Comparison of ENCODE assay signal across 16 mouse cellular contexts in genomic region chr8:77340046-77340747, GRCm38 (mm10).
A peak's percentile ranks its signal among the peaks of the same experiment; 100 is the strongest.
DNase-seq lines count a peak whose midpoint lies in the region; ATAC-seq and TF ChIP-seq lines count a peak whose summit lies in the region.
"Had no signal": no experiment of that assay in that cellular context is flagged by ENCODE, and none has a peak within 500 bp of the region (broad histone marks: within the 10 kb centered on the region; RNA-seq: fewer than 3 reads in every experiment).

No protein-coding gene starts in this region.

- H3K4me3 ChIP-seq in forebrain, embryonic 16.5 days (replicated peaks; ENCODE audit: low read length) = no peak overlapping the region
- no peak overlapping the region for H3K4me3 ChIP-seq in forebrain, embryonic 12.5 days (replicated peaks)
- no peak overlapping the region for H3K4me3 ChIP-seq in embryonic facial prominence, embryonic 11.5 days (ENCODE audit: low read depth, low read length)
- no peak overlapping the region for H3K4me3 ChIP-seq in hindbrain, embryonic 15.5 days
- H3K4me3 ChIP-seq in midbrain, embryonic 13.5 days (replicated peaks) = no peak overlapping the region
- H3K4me3 ChIP-seq in cerebellum, adult 2 months (replicated peaks; ENCODE audit: insufficient read depth, low read depth, low read length) = no peak overlapping the region
- H3K4me3 ChIP-seq: erythroblast, embryonic 14.5 days; heart, embryonic 10.5 days had no signal

- 0 out of 2 replicates have a peak, but pooled peaks have one; percentile 23 for ATAC-seq in forebrain, embryonic 16.5 days
- no peak; the same call in 1 of the 2 replicates for ATAC-seq in forebrain, embryonic 12.5 days (ENCODE audit: low FRiP score)
- ATAC-seq in embryonic facial prominence, embryonic 11.5 days (replicated peaks; ENCODE audit: insufficient number of reproducible peaks, low FRiP score, low TSS enrichment, low read depth) = no peak; the same call in 1 of the 2 replicates
- ATAC-seq in hindbrain, embryonic 15.5 days (ENCODE audit: low FRiP score, low read depth) = peak; percentile 46; the same call in 1 of the 2 replicates
- peak; percentile 66 for ATAC-seq in midbrain, embryonic 13.5 days

- TF ChIP-seq CTCF in cerebellum, adult 2 months (IDR thresholded peaks at IDR 0.05; ENCODE audit: borderline replicate concordance, insufficient read depth, low read depth, low read length) = no peak

- H3K9ac ChIP-seq in forebrain, embryonic 16.5 days (replicated peaks; ENCODE audit: low read depth, low read length) = no peak overlapping the region
- H3K9ac ChIP-seq in forebrain, embryonic 12.5 days = no peak overlapping the region
- no peak overlapping the region for H3K9ac ChIP-seq in embryonic facial prominence, embryonic 11.5 days (replicated peaks; ENCODE audit: low read length)
- no peak overlapping the region for H3K9ac ChIP-seq in hindbrain, embryonic 15.5 days
- H3K9ac ChIP-seq in midbrain, embryonic 13.5 days (replicated peaks) = no peak overlapping the region

- WGBS in forebrain, embryonic 16.5 days = 50% methylated on average over 6 of the region's 6 CpGs
- WGBS in forebrain, embryonic 12.5 days = 62% methylated on average over 6 of the region's 6 CpGs
- 87% methylated on average over 6 of the region's 6 CpGs for WGBS in embryonic facial prominence, embryonic 11.5 days
- WGBS in hindbrain, embryonic 15.5 days = 27% methylated on average over 6 of the region's 6 CpGs
- 40% methylated on average over 6 of the region's 6 CpGs for WGBS in midbrain, embryonic 13.5 days
- 49% methylated on average over 6 of the region's 6 CpGs for WGBS in cerebellum, adult 2 months

- H3K4me2 ChIP-seq in forebrain, embryonic 16.5 days (ENCODE audit: low read length) = no peak overlapping the region
- H3K4me2 ChIP-seq in forebrain, embryonic 12.5 days = no peak overlapping the region
- no peak overlapping the region for H3K4me2 ChIP-seq in embryonic facial prominence, embryonic 11.5 days (ENCODE audit: low read depth, low read length)
- H3K4me2 ChIP-seq in hindbrain, embryonic 15.5 days = no peak overlapping the region
- no peak overlapping the region for H3K4me2 ChIP-seq in midbrain, embryonic 13.5 days (replicated peaks)

- H3K27ac ChIP-seq in forebrain, embryonic 16.5 days (ENCODE audit: low read length) = no peak overlapping the region
- H3K27ac ChIP-seq in forebrain, embryonic 12.5 days = no peak overlapping the region
- 0 out of 2 replicates have a peak overlapping the region, but pooled peaks have one; percentile 52 for H3K27ac ChIP-seq in embryonic facial prominence, embryonic 11.5 days (replicated peaks; ENCODE audit: low read depth, low read length)
- no peak overlapping the region for H3K27ac ChIP-seq in hindbrain, embryonic 15.5 days (replicated peaks)
- no peak overlapping the region for H3K27ac ChIP-seq in midbrain, embryonic 13.5 days
- H3K27ac ChIP-seq in cerebellum, adult 2 months (ENCODE audit: insufficient read depth, low read length) = no peak overlapping the region
- H3K27ac ChIP-seq: heart, embryonic 10.5 days had no signal

- DNase-seq in embryonic facial prominence, embryonic 11.5 days (ENCODE audit: low spot score) = no peak
- DNase-seq in cerebellum, adult 2 months = no peak
- no peak for DNase-seq in urinary bladder, adult 2 months (ENCODE audit: low spot score)
- no peak for DNase-seq in frontal cortex, adult 2 months (ENCODE audit: extremely low spot score in 1 of 2, low spot score in 1 of 2)
- DNase-seq: cerebellum, adult 8-10 months; gastrocnemius, postnatal 10 days; lung, postnatal 4 days; retina, postnatal 1 day; spleen, adult 18-20 months had no signal

- H3K9me3 ChIP-seq in forebrain, embryonic 16.5 days (ENCODE audit: control insufficient read depth, low read length) = no peaks in the 10 kb centered on the region
- H3K9me3 ChIP-seq in forebrain, embryonic 12.5 days = no peaks in the 10 kb centered on the region
- H3K9me3 ChIP-seq in embryonic facial prominence, embryonic 11.5 days (replicated peaks; ENCODE audit: control insufficient read depth, low read length) = no peaks in the 10 kb centered on the region
- no peaks in the 10 kb centered on the region for H3K9me3 ChIP-seq in hindbrain, embryonic 15.5 days
- H3K9me3 ChIP-seq in midbrain, embryonic 13.5 days = no peaks in the 10 kb centered on the region
- H3K9me3 ChIP-seq: G1E; heart, embryonic 10.5 days had no signal

- TF ChIP-seq POLR2A in cerebellum, adult 2 months (IDR thresholded peaks at IDR 0.05; ENCODE audit: borderline replicate concordance, insufficient read depth, low read length) = no peak

- H3K4me1 ChIP-seq in forebrain, embryonic 16.5 days (replicated peaks; ENCODE audit: control insufficient read depth, insufficient read depth, low read length) = no peaks in the 10 kb centered on the region; the same call in 1 of the 2 replicates
- H3K4me1 ChIP-seq in forebrain, embryonic 12.5 days = peaks cover 24% of the 10 kb centered on the region
- H3K4me1 ChIP-seq in embryonic facial prominence, embryonic 11.5 days (ENCODE audit: control insufficient read depth, insufficient read depth, low read length) = peaks cover 5% of the 10 kb centered on the region; the same call in 1 of the 2 replicates
- H3K4me1 ChIP-seq in hindbrain, embryonic 15.5 days (replicated peaks) = 0 out of 2 replicates have a peak, but pooled peaks cover 3% of the 10 kb centered on the region
- H3K4me1 ChIP-seq in midbrain, embryonic 13.5 days (replicated peaks) = peaks cover 20% of the 10 kb centered on the region
- H3K4me1 ChIP-seq in cerebellum, adult 2 months (ENCODE audit: control insufficient read depth, insufficient read depth, low read length) = peaks cover 3% of the 10 kb centered on the region

- H3K36me3 ChIP-seq in forebrain, embryonic 16.5 days (ENCODE audit: control insufficient read depth, insufficient read depth) = no peaks in the 10 kb centered on the region
- 0 out of 2 replicates have a peak, but pooled peaks cover 3% of the 10 kb centered on the region for H3K36me3 ChIP-seq in forebrain, embryonic 12.5 days (replicated peaks)
- no peaks in the 10 kb centered on the region for H3K36me3 ChIP-seq in embryonic facial prominence, embryonic 11.5 days (replicated peaks; ENCODE audit: control insufficient read depth, insufficient read depth, low read depth, low read length)
- no peaks in the 10 kb centered on the region for H3K36me3 ChIP-seq in hindbrain, embryonic 15.5 days
- H3K36me3 ChIP-seq in midbrain, embryonic 13.5 days = no peaks in the 10 kb centered on the region

- no peaks in the 10 kb centered on the region for H3K27me3 ChIP-seq in forebrain, embryonic 16.5 days (replicated peaks; ENCODE audit: control insufficient read depth, insufficient read depth, low read length)
- H3K27me3 ChIP-seq in forebrain, embryonic 12.5 days = no peaks in the 10 kb centered on the region
- no peaks in the 10 kb centered on the region for H3K27me3 ChIP-seq in embryonic facial prominence, embryonic 11.5 days (ENCODE audit: control insufficient read depth, insufficient read depth, low read length)
- no peaks in the 10 kb centered on the region for H3K27me3 ChIP-seq in hindbrain, embryonic 15.5 days
- H3K27me3 ChIP-seq in midbrain, embryonic 13.5 days = no peaks in the 10 kb centered on the region
- H3K27me3 ChIP-seq in cerebellum, adult 2 months (ENCODE audit: control insufficient read depth, insufficient read depth, low read length) = no peaks in the 10 kb centered on the region

Comparison
In these comparisons a context has a peak if more than half of its experiments do, and no peak if none do; other contexts are left out.
1. ATAC-seq: peak in forebrain, embryonic 16.5 days (single experiment), hindbrain, embryonic 15.5 days (single experiment) and midbrain, embryonic 13.5 days (single experiment); none in forebrain, embryonic 12.5 days (single experiment) and embryonic facial prominence, embryonic 11.5 days (single experiment).